ENCODE assay signal across 8 mouse cellular contexts in genomic region chr13:24337874-24338273, GRCm38 (mm10). TPM values are rescaled to one million over a fixed set of nuclear protein-coding genes. Genes with fewer than 3 reads are reported as not detected.
DNase-seq lines count a peak whose midpoint lies in the region; ATAC-seq and TF ChIP-seq lines count a peak whose summit lies in the region.

No protein-coding gene starts in this region.

- H3K4me1 ChIP-seq in liver, postnatal 0 days (ENCODE audit: insufficient read depth): peaks cover 9% of the 10 kb centered on the region

- peak overlapping the region; percentile 66 for H3K27ac ChIP-seq in liver, postnatal 0 days (ENCODE audit: low read depth)

- no peak overlapping the region for H3K4me2 ChIP-seq in liver, postnatal 0 days (ENCODE audit: low read depth, low read length)

- no peak overlapping the region for H3K9ac ChIP-seq in liver, postnatal 0 days (replicated peaks)

- H3K9me3 ChIP-seq in liver, postnatal 0 days (ENCODE audit: low read length): no peaks in the 10 kb centered on the region

- no peaks in the 10 kb centered on the region for H3K27me3 ChIP-seq in liver, postnatal 0 days (ENCODE audit: insufficient read depth, low read length)

- ATAC-seq in erythroblast, adult 5-6 weeks (replicated peaks; ENCODE audit: low FRiP score, poor library complexity, severe bottlenecking): peak; percentile 67
- ATAC-seq in liver, postnatal 0 days: peak; percentile 66

- 26% methylated on average over 3 of the region's 3 CpGs for WGBS in liver, postnatal 0 days (ENCODE audit: insufficient replicate concordance)

- TF ChIP-seq CTCF in liver, postnatal 0 days (IDR thresholded peaks at IDR 0.05; ENCODE audit: low read depth): peak; percentile 78

- DNase-seq in layer of hippocampus, adult 11-12 months (ENCODE audit: low spot score): peak; percentile 7
- DNase-seq in layer of hippocampus, postnatal 36 days: no peak
- peak; percentile 40 for DNase-seq in R1 (ENCODE audit: low read depth, low spot score)
- DNase-seq in liver, postnatal 0 days: peak; percentile 60
- peak; percentile 33 to 73 for DNase-seq in spleen, postnatal 10 days (ENCODE audit: low spot score in 2 of 2)
- DNase-seq in cerebellum, adult 9-11 months: no peak
- DNase-seq in cerebellum, adult 11-12 months: no peak

- no peak overlapping the region for H3K4me3 ChIP-seq in liver, postnatal 0 days (ENCODE audit: low read depth, low read length)

- H3K36me3 ChIP-seq in liver, postnatal 0 days (replicated peaks; ENCODE audit: insufficient read depth, low read length): no peaks in the 10 kb centered on the region

- TF ChIP-seq EP300 in liver, postnatal 0 days (IDR thresholded peaks at IDR 0.05; ENCODE audit: low read depth): no peak

RNA-seq across cellular contexts. Expression of gene Cmah, which starts 10.7 kb away (rescaled TPM):
- total RNA-seq in layer of hippocampus, postnatal 36 days (2021): under 1 TPM; 0.47 to 0.71 TPM
- total RNA-seq in erythroblast, adult 5-6 weeks (2015; ENCODE audit: low replicate concordance): 2.1 and 2.3 TPM in 2 replicates
- 0.85 and 2.1 TPM in 2 replicates for total RNA-seq in erythroblast, adult 5-6 weeks (2017; ENCODE audit: low replicate concordance)
- polyA plus RNA-seq in liver, postnatal 0 days (2015; fragmentation: Nextera tagmentation; extraction: Ambion mirVana): 2.8 and 3.7 TPM in 2 replicates

RNA-seq across cellular contexts. Expression of gene Carmil1, which starts 57.3 kb away (rescaled TPM):
- total RNA-seq in layer of hippocampus, postnatal 36 days (2021): 10 to 100 TPM; 46.4 to 47.3 TPM
- total RNA-seq in erythroblast, adult 5-6 weeks (2015; ENCODE audit: low replicate concordance): 1.3 TPM in 1 of 2 replicates, not detected in the other
- 0.34 and 2.0 TPM in 2 replicates for total RNA-seq in erythroblast, adult 5-6 weeks (2017; ENCODE audit: low replicate concordance)
- polyA plus RNA-seq in liver, postnatal 0 days (2015; fragmentation: Nextera tagmentation; extraction: Ambion mirVana): 5.9 and 6.5 TPM in 2 replicates

Comparison
In these comparisons a context has a peak if more than half of its experiments do, and no peak if none do; other contexts are left out.
1. DNase-seq: peak in layer of hippocampus, adult 11-12 months (single experiment), R1 (single experiment), liver, postnatal 0 days (single experiment) and spleen, postnatal 10 days (2 of 2); none in layer of hippocampus, postnatal 36 days (0 of 2), cerebellum, adult 9-11 months (single experiment) and cerebellum, adult 11-12 months (single experiment).
2. RNA of gene Carmil1, which starts 57.3 kb away (total RNA-seq): 46.4 to 47.3 TPM in layer of hippocampus, postnatal 36 days; 0.34 to 2.0 TPM in erythroblast, adult 5-6 weeks; every median in the first group is over 10 times any median in the second.